Mouse (Mus musculus) embryonic facial prominence, embryonic 13.5 days (tissue): ENCODE data around the gene Dck. TPM values are rescaled to one million over a fixed set of nuclear protein-coding genes. Genes with fewer than 3 reads are reported as not detected.

Experiments used
- ATAC-seq: fragments of 200-750 bp; cut with Nextera tagmentation; 2 replicates; pipeline ENCODE4 v1.8.0; 2017; ENCODE audit warnings: low read depth; ENCODE audit not compliant: insufficient number of reproducible peaks, insufficient read depth, low FRiP score, low TSS enrichment
- H3K27ac ChIP-seq: fragments of 300-500 bp; sonication (generic); 2 replicates; pipeline ENCODE4 v1.5.1; 2015; ENCODE audit warnings: moderate library complexity, mild to moderate bottlenecking, inconsistent platforms
- H3K27me3 ChIP-seq: fragments of 300-500 bp; sonication (generic); 2 replicates; pipeline ENCODE4 v1.6.1; 2015; ENCODE audit warnings: mild to moderate bottlenecking, inconsistent platforms
- H3K36me3 ChIP-seq: fragments of 300-500 bp; sonication (generic); 2 replicates; pipeline ENCODE4 v1.6.1; 2015; ENCODE audit warnings: mild to moderate bottlenecking, inconsistent platforms
- H3K4me1 ChIP-seq: fragments of 300-500 bp; sonication (generic); 2 replicates; pipeline ENCODE4 v1.6.1; 2015; ENCODE audit warnings: inconsistent platforms
- H3K4me2 ChIP-seq: fragments of 300-500 bp; sonication (generic); 2 replicates; pipeline ENCODE4 v1.6.1; 2015; ENCODE audit warnings: moderate library complexity, mild to moderate bottlenecking, inconsistent platforms
- H3K4me3 ChIP-seq: fragments of 300-500 bp; sonication (generic); 2 replicates; pipeline ENCODE4 v1.5.1; 2015; ENCODE audit warnings: mild to moderate bottlenecking, inconsistent platforms
- H3K9ac ChIP-seq: fragments of 300-500 bp; sonication (generic); 2 replicates; pipeline ENCODE4 v1.6.1; 2015; ENCODE audit warnings: mild to moderate bottlenecking, inconsistent platforms
- H3K9me3 ChIP-seq: fragments of 300-500 bp; sonication (generic); 2 replicates; pipeline ENCODE4 v1.6.1; 2016; ENCODE audit warnings: inconsistent platforms
- WGBS: fragments of 180-500 bp; shearing (Covaris S2); methylation state at CpG from one replicate; pipeline ENCODE4 v1.1.7; 2015; ENCODE audit warnings: mixed read lengths; 5-methylcytosine and 5-hydroxymethylcytosine counted together
- polyA plus RNA-seq: library from polyadenylated mRNA; unstranded; fragments of >200 nt; fragmentation: Nextera tagmentation; extraction: Ambion mirVana; gene quantifications from 2 replicates; pipeline ENCODE4 v1.2.1, GENCODE M21; 2015

Dck gene
- polyA plus RNA-seq, 1 experiment from 2014 or later, result 48.6 TPM

DNA sequence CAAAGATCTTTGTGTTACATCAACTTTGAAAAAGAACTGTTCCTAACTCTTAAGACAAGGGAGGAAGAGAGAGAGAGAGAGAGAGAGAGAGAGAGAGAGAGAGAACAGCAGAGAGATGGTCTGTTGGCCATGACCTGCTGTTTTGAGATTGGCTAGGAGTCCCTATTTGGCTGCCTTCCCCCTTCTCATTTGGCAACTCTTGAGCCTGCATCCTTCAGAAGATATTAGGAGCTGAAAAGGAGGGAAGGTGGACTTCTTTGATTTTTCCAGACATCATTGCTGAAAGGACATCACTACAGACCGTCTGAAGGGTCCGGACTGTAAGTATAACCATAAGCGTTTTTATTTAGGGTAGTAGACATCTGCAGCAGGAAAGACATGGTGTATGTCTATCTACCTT is 28.9 kb downstream of the Dck start:
- peaks cover 5% of the 10 kb centered on the region; the same call in 1 of the 2 replicates for H3K4me1 ChIP-seq
- H3K27ac ChIP-seq, result no peak overlapping the region
- WGBS, result 92% methylated on average over 3 of the region's 3 CpGs
- H3K4me2 ChIP-seq, result no peak overlapping the region
- ATAC-seq, result no peak
- no peaks in the 10 kb centered on the region for H3K36me3 ChIP-seq
- no peak overlapping the region for H3K4me3 ChIP-seq
- H3K9me3 ChIP-seq, result no peaks in the 10 kb centered on the region
- no peaks in the 10 kb centered on the region for H3K27me3 ChIP-seq
- H3K9ac ChIP-seq, result no peak overlapping the region

DNA sequence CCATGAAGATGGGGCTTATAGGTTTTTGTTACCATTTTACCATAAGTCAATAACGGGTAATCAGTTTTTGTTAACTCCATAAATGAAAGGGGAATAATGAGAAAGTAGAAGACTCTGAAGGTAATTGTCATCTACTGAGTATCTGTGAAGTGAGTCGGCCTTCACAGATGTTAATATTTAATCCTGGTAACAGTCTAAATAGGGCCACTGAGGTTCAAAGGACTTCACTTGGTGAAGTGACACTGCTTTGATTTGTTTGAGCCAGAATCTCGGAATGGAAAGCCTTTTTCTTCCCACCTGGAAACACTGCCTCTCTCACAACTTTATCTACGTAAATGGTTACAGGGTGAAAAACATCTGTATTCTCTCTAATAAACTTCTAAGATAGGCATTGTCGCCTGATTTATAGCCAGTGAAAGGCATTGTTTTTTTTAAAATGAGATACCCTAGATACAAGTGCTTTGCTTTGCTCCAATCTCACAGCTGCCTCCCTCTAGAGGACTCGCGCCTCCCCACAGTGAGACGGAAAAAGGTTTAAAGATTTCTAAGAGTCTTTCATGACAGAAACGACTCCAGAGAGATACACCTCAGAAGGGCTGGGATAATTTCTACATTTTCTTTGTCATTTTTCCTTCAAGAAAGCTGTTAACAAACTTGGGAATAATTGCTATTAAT is 31.3 kb downstream of the Dck start:
- H3K27me3 ChIP-seq, result no peaks in the 10 kb centered on the region
- H3K4me1 ChIP-seq, result peaks cover 5% of the 10 kb centered on the region; the same call in 1 of the 2 replicates
- ATAC-seq, result no peak
- no peak overlapping the region for H3K27ac ChIP-seq
- no peak overlapping the region for H3K9ac ChIP-seq
- H3K4me2 ChIP-seq, result no peak overlapping the region
- H3K36me3 ChIP-seq, result no peaks in the 10 kb centered on the region
- 58% methylated on average over 9 of the region's 9 CpGs for WGBS
- H3K9me3 ChIP-seq, result no peaks in the 10 kb centered on the region
- no peak overlapping the region for H3K4me3 ChIP-seq

DNA sequence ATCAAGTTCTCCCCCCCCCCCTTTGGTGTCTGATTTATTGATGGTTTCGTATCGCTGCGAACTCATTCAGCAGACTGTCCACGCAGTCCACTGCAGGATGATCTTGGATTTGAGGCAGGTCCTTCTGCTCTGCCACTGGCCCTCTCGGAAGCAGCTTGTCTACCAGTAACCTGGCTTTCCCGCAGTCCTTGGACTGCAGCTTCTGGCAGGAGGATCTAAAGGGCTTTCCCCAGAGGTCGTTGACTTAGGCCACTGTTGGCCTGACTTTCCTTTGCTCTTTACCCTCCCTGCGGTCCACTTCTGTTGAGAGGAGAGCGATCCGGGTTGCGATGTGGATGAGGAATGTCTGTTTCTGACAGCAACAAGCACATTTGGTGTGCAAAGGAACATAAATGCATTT is 31.8 kb downstream of the Dck start:
- peaks cover 3% of the 10 kb centered on the region; the same call in 1 of the 2 replicates for H3K4me1 ChIP-seq
- H3K36me3 ChIP-seq, result no peaks in the 10 kb centered on the region
- H3K27ac ChIP-seq, result no peak overlapping the region
- 79% methylated on average over 11 of the region's 11 CpGs for WGBS
- H3K27me3 ChIP-seq, result no peaks in the 10 kb centered on the region
- no peak overlapping the region for H3K4me2 ChIP-seq
- H3K4me3 ChIP-seq, result no peak overlapping the region
- no peak overlapping the region for H3K9ac ChIP-seq
- no peaks in the 10 kb centered on the region for H3K9me3 ChIP-seq
- no peak for ATAC-seq

DNA sequence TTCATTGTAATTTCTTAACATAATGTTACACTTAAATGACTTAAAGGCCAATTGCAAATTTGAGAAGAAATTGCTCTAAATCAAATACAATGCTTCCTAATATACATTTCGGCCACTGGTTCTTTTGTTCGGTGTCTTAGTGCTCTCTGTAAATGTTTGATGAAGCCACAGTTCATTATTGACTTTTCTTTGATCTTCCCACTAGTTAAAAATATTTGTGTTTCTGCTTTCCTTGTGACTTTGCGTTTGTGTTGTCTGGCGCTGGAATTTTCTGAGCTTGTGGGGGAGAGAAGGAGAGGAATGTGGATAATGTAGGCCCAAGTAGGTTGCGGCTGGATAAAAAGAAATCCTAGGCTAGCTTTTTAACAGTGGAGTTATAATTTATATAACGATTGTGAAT is 32.3 kb downstream of the Dck start:
- 63% methylated on average over 6 of the region's 6 CpGs for WGBS
- no peak for ATAC-seq
- H3K9ac ChIP-seq, result no peak overlapping the region
- no peak overlapping the region for H3K4me2 ChIP-seq
- peaks cover 3% of the 10 kb centered on the region; the same call in 1 of the 2 replicates for H3K4me1 ChIP-seq
- no peaks in the 10 kb centered on the region for H3K36me3 ChIP-seq
- H3K27me3 ChIP-seq, result no peaks in the 10 kb centered on the region
- no peak overlapping the region for H3K27ac ChIP-seq
- no peak overlapping the region for H3K4me3 ChIP-seq
- H3K9me3 ChIP-seq, result no peaks in the 10 kb centered on the region

DNA sequence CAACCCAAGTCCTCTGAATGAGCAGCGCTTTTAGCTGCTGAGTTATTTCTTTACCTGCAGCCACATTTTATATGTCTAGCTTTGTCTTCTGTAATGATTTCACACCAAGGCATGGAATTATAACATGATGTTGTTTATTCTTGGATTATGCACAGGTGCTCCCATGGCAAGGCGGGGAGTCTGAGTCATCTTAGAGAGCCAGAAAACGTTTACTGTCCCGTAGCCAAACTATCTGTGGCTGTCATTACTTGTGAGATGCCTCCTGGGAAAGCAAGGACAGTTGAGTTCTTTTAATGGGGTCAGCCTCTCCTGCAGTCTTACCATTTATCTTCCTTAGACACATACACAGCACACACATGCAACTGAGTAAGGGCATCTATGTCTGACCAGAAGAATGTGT is 40.8 kb downstream of the Dck start:
- no peak for ATAC-seq
- WGBS, result 90% methylated on average over 4 of the region's 4 CpGs
- H3K9me3 ChIP-seq, result no peaks in the 10 kb centered on the region

DNA sequence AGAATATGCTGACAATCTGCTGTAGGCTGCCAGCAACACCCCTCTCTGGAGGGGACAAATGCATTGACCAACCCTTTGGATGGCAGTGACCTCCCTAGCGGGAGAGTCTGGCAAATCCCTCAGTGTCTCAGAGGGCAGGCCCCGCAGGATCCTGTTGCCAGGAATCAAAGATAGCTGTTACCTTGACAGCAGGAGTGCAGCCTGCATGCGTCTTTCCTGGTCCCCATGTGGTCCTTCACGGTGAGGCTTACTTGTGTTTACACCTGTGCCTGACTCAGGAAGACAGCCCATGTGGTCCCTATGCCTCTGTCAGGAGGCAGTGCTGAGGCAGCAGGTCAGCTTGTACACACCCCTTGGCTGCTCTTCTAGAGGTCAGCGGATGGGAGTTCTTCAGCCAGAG is 41.5 kb downstream of the Dck start:
- 23% methylated on average over 5 of the region's 5 CpGs for WGBS
- Histone ChIP-seq H3K4me1 (no peaks in the 10 kb centered on the region), H3K4me2 (no peak overlapping the region), H3K9ac (no peak overlapping the region), H3K9me3 (no peaks in the 10 kb centered on the region), H3K27ac (no peak overlapping the region), H3K36me3 (no peaks in the 10 kb centered on the region), H3K27me3 (no peaks in the 10 kb centered on the region), H3K4me3 (no peak overlapping the region)
- no peak for ATAC-seq

More for the DNA sequence above, 40.8 kb downstream of the Dck start:
- no peaks in the 10 kb centered on the region for H3K27me3 ChIP-seq
- no peak overlapping the region for H3K4me3 ChIP-seq
- no peaks in the 10 kb centered on the region for H3K36me3 ChIP-seq
- no peaks in the 10 kb centered on the region for H3K4me1 ChIP-seq
- no peak overlapping the region for H3K4me2 ChIP-seq
- H3K9ac ChIP-seq, result no peak overlapping the region
- H3K27ac ChIP-seq, result no peak overlapping the region

DNA sequence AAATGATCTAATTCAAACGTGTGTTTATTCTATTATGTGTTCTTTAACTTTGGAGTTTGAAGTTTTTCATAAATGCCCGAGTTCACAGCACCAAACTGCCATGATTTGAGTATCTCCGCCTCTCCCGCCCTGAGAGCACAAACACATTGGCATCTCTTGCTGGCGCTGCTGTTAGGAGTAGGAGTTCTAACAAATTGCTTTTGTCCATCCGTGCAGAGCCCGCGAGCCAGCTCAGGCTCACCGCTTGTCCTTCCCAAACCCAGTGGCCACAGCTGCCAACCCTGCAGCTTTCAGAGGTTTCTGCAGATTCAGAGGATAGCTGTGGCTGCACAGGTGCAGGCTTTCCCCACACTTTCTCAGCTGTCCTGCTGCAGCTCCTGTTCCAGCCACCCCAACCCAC is 42.5 kb downstream of the Dck start:
- no peaks in the 10 kb centered on the region for H3K27me3 ChIP-seq
- H3K4me2 ChIP-seq, result 0 out of 2 replicates have a peak overlapping the region, but pooled peaks have one; percentile 9
- no peak for ATAC-seq
- no peaks in the 10 kb centered on the region for H3K9me3 ChIP-seq
- no peak overlapping the region for H3K4me3 ChIP-seq
- H3K36me3 ChIP-seq, result no peaks in the 10 kb centered on the region
- no peak overlapping the region for H3K27ac ChIP-seq
- no peak overlapping the region for H3K9ac ChIP-seq
- WGBS, result 36% methylated on average over 9 of the region's 9 CpGs
- H3K4me1 ChIP-seq, result no peaks in the 10 kb centered on the region

DNA sequence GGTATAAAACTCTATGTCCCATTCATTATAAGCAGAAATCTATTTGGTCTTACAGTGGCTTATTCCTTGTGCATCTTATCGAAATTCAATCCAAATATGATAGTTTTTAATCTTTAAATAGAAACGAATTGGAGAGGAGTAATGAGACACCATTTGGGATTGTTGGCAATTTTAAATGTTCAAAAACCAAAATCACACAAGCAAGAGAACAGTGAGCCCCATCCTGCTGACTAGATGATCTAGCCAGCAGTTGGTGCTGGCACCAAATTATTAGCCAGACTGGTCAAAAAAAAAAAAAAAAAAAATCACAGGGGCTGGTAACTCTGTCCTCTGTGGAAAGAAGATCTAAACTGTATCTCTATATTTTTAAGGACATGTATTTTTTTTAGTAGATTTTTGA is 48.4 kb downstream of the Dck start:
- no peak overlapping the region for H3K4me3 ChIP-seq
- H3K9me3 ChIP-seq, result no peaks in the 10 kb centered on the region
- no peak overlapping the region for H3K9ac ChIP-seq
- no peaks in the 10 kb centered on the region for H3K4me1 ChIP-seq
- H3K36me3 ChIP-seq, result no peaks in the 10 kb centered on the region
- ATAC-seq, result no peak
- 69% methylated on average over 2 of the region's 2 CpGs for WGBS
- H3K4me2 ChIP-seq, result no peak overlapping the region
- no peaks in the 10 kb centered on the region for H3K27me3 ChIP-seq
- H3K27ac ChIP-seq, result no peak overlapping the region

DNA sequence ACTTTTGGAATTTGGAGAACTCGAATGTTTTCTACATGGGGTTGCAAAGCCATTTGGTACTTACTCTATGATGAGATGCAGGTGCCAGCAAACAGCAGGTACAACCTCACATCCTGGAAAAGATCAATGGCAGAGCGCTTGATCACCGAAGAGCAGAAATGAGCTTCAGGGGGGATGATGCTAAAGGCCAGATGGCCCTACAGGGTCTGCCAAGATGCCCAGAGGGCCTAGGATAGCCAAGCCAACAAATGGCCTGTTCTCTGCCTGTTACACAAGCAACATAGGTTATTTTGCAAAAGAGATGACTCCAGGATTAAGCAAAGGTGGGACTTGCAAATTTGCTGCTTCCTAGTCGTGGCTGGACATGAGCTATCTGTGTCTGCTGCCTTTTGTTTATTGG is 49.8 kb downstream of the Dck start:
- Histone ChIP-seq H3K9me3 (no peaks in the 10 kb centered on the region), H3K4me2 (no peak overlapping the region), H3K27me3 (no peaks in the 10 kb centered on the region), H3K27ac (no peak overlapping the region), H3K36me3 (no peaks in the 10 kb centered on the region), H3K4me3 (no peak overlapping the region), H3K9ac (no peak overlapping the region), H3K4me1 (no peaks in the 10 kb centered on the region)
- WGBS, result 80% methylated on average over 4 of the region's 4 CpGs
- no peak for ATAC-seq

DNA sequence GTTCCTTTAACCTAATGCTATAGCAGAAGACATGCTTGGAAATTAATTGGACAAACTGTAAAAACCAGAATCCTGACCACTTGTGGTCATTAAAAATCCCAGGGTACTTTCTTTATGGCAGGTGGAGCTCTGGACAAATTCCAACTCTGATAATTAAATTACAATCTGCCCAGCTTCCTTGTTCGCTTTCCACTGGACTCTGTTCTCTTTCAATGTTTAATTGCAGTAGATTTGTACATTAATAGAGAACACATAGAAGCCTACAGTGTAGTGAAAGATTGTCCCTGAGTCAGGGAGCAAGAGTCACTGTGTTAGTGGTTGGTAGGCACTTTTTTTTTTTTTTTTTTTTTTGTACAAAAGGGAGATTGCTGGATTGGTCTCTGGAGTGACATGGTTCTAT is 56.7 kb downstream of the Dck start:
- 63% methylated on average over 1 of the region's 1 CpGs for WGBS
- Histone ChIP-seq H3K4me1 (no peaks in the 10 kb centered on the region), H3K36me3 (no peaks in the 10 kb centered on the region), H3K4me2 (no peak overlapping the region), H3K27me3 (no peaks in the 10 kb centered on the region), H3K4me3 (no peak overlapping the region), H3K9me3 (no peaks in the 10 kb centered on the region), H3K27ac (no peak overlapping the region), H3K9ac (no peak overlapping the region)
- ATAC-seq, result no peak

DNA sequence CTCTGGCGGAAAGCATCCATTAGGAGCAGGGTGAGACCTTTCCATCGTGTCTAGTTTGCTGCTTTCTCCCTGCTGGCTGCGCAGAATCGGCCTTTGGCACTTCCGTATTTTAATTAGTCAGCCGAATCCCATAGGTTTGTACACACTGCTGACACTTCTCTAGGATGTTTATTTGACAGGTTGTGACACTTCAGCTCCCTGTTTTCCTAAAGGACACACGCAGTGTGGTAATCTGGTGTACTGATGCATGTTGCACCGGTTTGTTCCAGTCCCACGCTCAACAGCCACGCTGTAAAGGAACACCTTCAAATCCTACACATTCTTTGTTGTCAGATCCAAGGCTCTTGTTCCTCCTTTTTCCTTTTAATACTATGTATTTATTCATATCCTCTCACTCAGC is 60.0 kb downstream of the Dck start:
- H3K27ac ChIP-seq, result no peak overlapping the region
- H3K4me3 ChIP-seq, result no peak overlapping the region
- no peak for ATAC-seq
- no peaks in the 10 kb centered on the region for H3K9me3 ChIP-seq
- WGBS, result 80% methylated on average over 10 of the region's 10 CpGs
- H3K9ac ChIP-seq, result no peak overlapping the region
- no peak overlapping the region for H3K4me2 ChIP-seq
- H3K36me3 ChIP-seq, result no peaks in the 10 kb centered on the region
- H3K4me1 ChIP-seq, result no peaks in the 10 kb centered on the region
- no peaks in the 10 kb centered on the region for H3K27me3 ChIP-seq

DNA sequence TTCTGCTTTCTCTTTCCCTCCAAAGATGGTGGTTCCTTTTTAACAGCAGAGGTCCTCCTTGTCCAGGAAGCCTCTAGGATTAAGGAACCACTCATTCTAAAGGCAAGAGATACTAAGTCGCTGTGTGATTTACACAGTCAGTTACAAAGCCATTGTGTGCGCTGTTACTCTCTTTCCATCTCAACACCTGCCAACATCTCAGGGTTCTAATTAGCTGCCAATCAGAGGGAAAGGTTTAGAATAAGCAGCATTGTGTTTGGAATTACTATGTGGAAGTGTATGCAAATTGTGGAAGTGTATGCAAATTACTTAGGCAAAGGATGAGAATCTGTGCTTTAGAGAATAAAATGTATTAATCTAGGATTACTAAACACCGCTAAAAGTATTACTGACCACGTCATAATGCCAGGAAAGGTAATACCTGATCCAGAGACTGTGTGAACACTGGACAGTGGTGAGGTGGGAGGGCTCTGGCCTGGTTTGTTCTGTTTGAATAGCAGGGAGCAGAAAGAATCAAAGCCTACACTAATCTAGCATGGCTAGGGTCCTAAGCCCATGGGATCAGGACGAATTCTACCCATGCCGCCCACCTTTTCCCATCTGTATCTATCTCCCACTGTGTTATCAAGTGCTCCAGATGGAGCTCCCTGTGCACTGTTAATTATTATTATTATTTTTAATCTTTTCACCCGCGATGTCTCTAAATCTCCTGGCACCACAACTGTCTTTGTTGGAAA is 65.2 kb downstream of the Dck start:
- 75% methylated on average over 8 of the region's 8 CpGs for WGBS
- H3K4me2 ChIP-seq, result no peak overlapping the region
- no peaks in the 10 kb centered on the region for H3K27me3 ChIP-seq
- H3K9me3 ChIP-seq, result no peaks in the 10 kb centered on the region
- H3K4me3 ChIP-seq, result no peak overlapping the region
- H3K27ac ChIP-seq, result no peak overlapping the region
- ATAC-seq, result no peak
- H3K36me3 ChIP-seq, result no peaks in the 10 kb centered on the region
- no peaks in the 10 kb centered on the region for H3K4me1 ChIP-seq
- H3K9ac ChIP-seq, result no peak overlapping the region
